Mouse (Mus musculus) lung, adult 2 months (tissue): ENCODE data around the gene Adamts4. TPM values are rescaled to one million over a fixed set of nuclear protein-coding genes. Genes with fewer than 3 reads are reported as not detected.
A peak's percentile ranks its signal among the peaks of the same experiment; 100 is the strongest.

Experiments used
- DNase-seq: peaks from one replicate; pipeline ENCODE4 v3.0.0; 2022
- H3K4me1 ChIP-seq: fragments of 200-500 bp; 2 replicates; pipeline ENCODE4 v1.6.1; 2011; ENCODE audit warnings: low read length; ENCODE audit not compliant: control insufficient read depth, insufficient read depth
- H3K4me3 ChIP-seq: fragments of 200-500 bp; replicated peaks from 2 replicates; pipeline ENCODE3; 2011; ENCODE audit warnings: low read depth, mild to moderate bottlenecking, control low read depth, low read length; ENCODE audit errors: extremely low read depth
- CTCF ChIP-seq: fragments of 200-500 bp; IDR thresholded peaks from 2 replicates; pipeline ENCODE4 v1.5.1; 2011; ENCODE audit warnings: mild to moderate bottlenecking, low read length, control low read depth; ENCODE audit not compliant: insufficient read depth
- POLR2A ChIP-seq: fragments of 200-500 bp; IDR thresholded peaks from 2 replicates; pipeline ENCODE4 v1.6.1; 2011; ENCODE audit warnings: low read depth, mild to moderate bottlenecking, control low read depth, low read length, borderline replicate concordance; ENCODE audit errors: extremely low read depth
- WGBS: fragments of 180-500 bp; shearing (Covaris S2); methylation state at CpG from one replicate; pipeline ENCODE4 v1.1.7; 2018; 5-methylcytosine and 5-hydroxymethylcytosine counted together
- polyA plus RNA-seq: library from polyadenylated mRNA; depleted of rRNA; stranded (reverse); fragments of >200 nt; gene quantifications from 2 replicates; pipeline ENCODE4 v1.2.3, GENCODE M21; 2012

Adamts4 gene
- polyA plus RNA-seq, 1 experiment: 1.3 TPM

DNA sequence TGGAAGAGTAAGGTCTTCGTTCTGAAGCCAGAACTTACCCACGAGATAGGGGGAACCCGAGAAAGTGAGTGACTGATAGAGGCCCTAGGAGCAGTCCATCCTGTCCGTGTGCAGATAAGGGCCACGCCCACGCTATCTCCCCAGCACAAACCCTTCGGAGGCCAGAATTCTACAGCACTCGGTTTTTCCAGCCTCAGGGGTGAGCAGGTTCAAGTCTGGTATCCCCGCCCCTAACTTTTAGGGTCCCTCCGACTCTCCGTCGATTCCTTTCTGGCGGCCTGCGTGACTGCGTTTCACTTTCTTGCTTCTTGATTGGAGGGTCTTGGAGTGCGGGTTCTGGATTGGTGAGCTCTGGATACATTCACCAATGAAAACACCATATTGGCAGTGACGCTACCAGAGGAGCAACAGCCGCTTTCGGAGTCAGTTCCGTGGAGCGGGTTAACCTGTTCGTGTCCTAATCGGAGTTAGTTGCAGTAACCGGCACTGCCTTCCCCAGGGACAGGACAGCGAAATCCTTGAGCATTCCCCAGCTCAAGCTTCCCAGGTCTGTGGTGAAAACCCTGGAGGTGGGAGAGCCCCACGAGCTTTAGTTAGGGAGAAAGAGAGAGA lies 30.8 kb downstream of the Adamts4 start, which contains the start of gene Ppox:
TSS of gene Ppox (minus strand) at position 271 of the 612 bp plus-strand sequence.
- peaks cover 9% of the 10 kb centered on the region for H3K4me1 ChIP-seq
- peak; percentile 34; the same call in 1 of the 2 replicates for TF ChIP-seq POLR2A
- TF ChIP-seq CTCF: no peak
- WGBS: under 1% methylated on average over 26 of the region's 26 CpGs
- peak; percentile 90 for DNase-seq
- peak within 1 kb of the TSS; percentile 91 for H3K4me3 ChIP-seq

GRCm38 (mm10) chr1:171281528-171281923 lies 31.3 kb downstream of the Adamts4 start:
- Histone ChIP-seq H3K4me1 (peaks cover 9% of the 10 kb centered on the region), H3K4me3 (peak overlapping the region; percentile 76)
- no peak for DNase-seq
- WGBS: 1% methylated on average over 10 of the region's 10 CpGs
- peak; percentile 53 for TF ChIP-seq CTCF
- TF ChIP-seq POLR2A: 0 out of 2 replicates have a peak, but pooled peaks have one; percentile 6

- DNase-seq: no peak
- H3K4me1 ChIP-seq: peaks cover 9% of the 10 kb centered on the region
- TF ChIP-seq CTCF (no peak), POLR2A (no peak)
- WGBS: 67% methylated on average over 18 of the region's 18 CpGs
- no peak overlapping the region for H3K4me3 ChIP-seq
Observed at GRCm38 (mm10) chr1:171282086-171282805, 32.0 kb downstream of the Adamts4 start.

- WGBS: 88% methylated on average over 18 of the region's 18 CpGs
- no peak for DNase-seq
- Histone ChIP-seq H3K4me3 (no peak overlapping the region), H3K4me1 (peaks cover 13% of the 10 kb centered on the region)
- no peak for TF ChIP-seq POLR2A
- TF ChIP-seq CTCF: no peak
Observed at GRCm38 (mm10) chr1:171283188-171284160, 33.3 kb downstream of the Adamts4 start.

DNA sequence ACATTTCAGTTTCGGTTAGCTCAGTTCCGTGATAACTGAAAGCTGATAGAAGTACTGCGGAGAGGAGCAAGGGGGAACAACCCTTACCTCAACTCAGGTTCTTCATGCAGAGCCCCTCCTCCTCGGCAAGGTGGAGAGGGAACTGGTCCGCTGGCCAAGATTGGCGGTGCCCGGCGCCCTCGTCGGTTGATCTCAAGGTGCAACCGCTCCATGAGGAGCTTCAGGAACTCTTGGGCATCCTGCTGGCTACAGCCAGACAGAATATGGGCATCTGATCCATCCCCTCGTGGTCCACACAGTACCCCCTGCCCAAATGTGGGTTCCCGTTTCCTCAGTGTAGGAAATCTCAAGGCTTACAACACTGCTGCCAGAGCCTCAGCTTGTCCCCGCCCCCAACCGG lies 34.3 kb downstream of the Adamts4 start:
- DNase-seq: no peak
- Histone ChIP-seq H3K4me1 (peaks cover 13% of the 10 kb centered on the region), H3K4me3 (no peak overlapping the region)
- TF ChIP-seq CTCF (no peak), POLR2A (no peak)
- 86% methylated on average over 15 of the region's 15 CpGs for whole genome bisulfite sequencing

DNA sequence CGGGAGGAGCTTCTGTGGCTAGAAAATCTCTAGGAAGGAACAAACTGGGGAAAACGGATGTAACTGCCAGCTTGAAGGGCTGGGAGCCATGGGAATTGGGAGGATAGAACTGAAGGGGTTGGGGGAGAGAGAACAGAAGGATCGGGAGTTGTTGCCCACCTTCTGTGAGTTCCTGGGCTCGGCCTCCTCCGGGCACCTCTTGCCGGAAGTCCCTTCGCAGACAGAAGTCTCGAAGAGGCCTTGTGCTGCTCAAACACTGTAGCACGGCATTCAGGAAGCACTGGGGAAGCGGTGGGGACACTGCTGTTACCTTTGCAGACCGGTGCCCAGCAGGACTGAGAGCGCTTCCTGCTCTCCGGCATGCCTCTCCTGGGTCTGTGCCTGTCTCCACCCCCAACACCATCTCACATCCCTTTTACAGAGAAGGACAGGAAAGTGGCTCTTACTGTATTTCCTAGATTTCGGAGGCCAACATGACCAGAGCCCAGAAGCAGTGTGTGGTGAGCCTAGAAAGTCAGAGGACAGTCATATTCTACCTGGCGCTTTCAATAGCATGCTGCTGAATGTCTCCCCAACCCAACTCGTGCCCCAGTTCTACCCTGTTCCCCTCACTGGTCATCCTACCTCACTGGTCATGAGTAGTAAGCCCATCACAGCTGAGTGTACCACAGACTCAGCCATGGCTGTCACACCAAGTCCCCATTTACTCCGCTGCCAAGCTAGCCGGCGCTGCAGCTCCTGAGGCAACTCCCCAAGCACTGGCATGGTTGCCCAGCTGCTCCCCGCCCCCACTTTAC lies 35.1 kb downstream of the Adamts4 start:
- TF ChIP-seq CTCF: no peak
- no peak for TF ChIP-seq POLR2A
- no peak for DNase-seq
- Histone ChIP-seq H3K4me3 (no peak overlapping the region), H3K4me1 (peaks cover 9% of the 10 kb centered on the region)
- 75% methylated on average over 20 of the region's 20 CpGs for WGBS

DNA sequence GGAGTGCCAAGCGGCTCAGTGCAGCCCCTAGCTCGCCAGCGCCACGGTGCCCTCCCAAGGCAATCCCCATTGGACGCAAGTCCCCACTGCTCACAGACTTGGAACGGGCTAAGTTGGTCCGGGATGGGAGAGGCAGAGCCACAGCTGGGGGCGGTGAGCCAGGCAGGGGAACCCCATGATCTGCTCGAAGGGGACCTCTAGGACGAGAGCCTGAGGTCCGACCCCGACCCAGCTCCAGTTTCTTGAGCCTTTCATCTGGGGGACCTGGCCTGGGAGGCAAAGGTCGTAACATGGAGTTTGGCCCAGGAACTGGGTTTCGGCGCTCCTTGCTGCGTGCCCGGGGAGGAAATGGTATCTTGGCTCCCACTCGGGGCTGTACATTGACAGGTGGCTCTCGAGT lies 36.3 kb downstream of the Adamts4 start:
- no peak for DNase-seq
- Histone ChIP-seq H3K4me1 (peaks cover 7% of the 10 kb centered on the region), H3K4me3 (no peak overlapping the region)
- 88% methylated on average over 19 of the region's 19 CpGs for WGBS
- no peak for TF ChIP-seq CTCF
- no peak for TF ChIP-seq POLR2A

GRCm38 (mm10) chr1:171287136-171288081 lies 37.2 kb downstream of the Adamts4 start, which contains the start of gene Usp21:
Gene Usp21, minus strand, starts transcription at chr1:171287991.
- WGBS: 1% methylated on average over 49 of the region's 49 CpGs
- DNase-seq: peak; percentile 88
- Histone ChIP-seq H3K4me3 (peak within 1 kb of the TSS; percentile 92), H3K4me1 (peaks cover 4% of the 10 kb centered on the region)
- TF ChIP-seq POLR2A (peak; percentile 68; the same call in 1 of the 2 replicates), CTCF (no peak)
